Comparison of ENCODE assay signal across 30 mouse cellular contexts in the genomic region with DNA sequence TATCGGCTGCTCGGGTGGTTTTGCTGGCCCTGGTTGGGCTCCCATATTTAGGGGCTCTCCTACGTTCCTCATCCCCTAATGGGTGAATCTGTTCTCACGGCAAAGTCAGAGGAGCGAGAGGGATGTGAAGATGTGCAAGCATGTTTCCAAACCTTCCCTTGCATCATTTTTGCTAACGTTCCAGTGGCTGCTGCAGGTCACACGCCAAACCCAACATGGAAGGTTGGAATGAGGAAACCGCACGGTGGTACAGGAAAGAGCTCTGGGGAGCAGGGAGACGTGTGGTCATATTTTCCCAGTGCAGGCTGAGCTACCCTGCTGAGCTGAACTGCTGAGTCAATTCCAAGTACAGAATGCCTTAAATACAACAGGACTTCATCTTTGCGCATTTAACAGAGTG. TPM values are rescaled to one million over a fixed set of nuclear protein-coding genes. Genes with fewer than 3 reads are reported as not detected.
DNase-seq lines count a peak whose midpoint lies in the region; ATAC-seq and TF ChIP-seq lines count a peak whose summit lies in the region.
"Had no signal": no experiment of that assay in that cellular context is flagged by ENCODE, and none has a peak within 500 bp of the region (broad histone marks: within the 10 kb centered on the region; RNA-seq: fewer than 3 reads in every experiment).

No protein-coding gene starts in this region.

- H3K9ac ChIP-seq in heart, adult 2 months (ENCODE audit: low read depth, low read length) = no peak overlapping the region
- H3K9ac ChIP-seq: embryonic facial prominence, embryonic 13.5 days; forebrain, embryonic 12.5 days; forebrain, embryonic 15.5 days; heart, embryonic 13.5 days; hindbrain, embryonic 13.5 days had no signal

- peaks cover 6% of the 10 kb centered on the region for H3K4me1 ChIP-seq in megakaryocyte, embryonic 14.5 days
- H3K4me1 ChIP-seq in heart, adult 2 months (ENCODE audit: control insufficient read depth, insufficient read depth, low read length) = no peaks in the 10 kb centered on the region
- H3K4me1 ChIP-seq: forebrain, embryonic 15.5 days; heart, embryonic 10.5 days; heart, embryonic 13.5 days had no signal

- ATAC-seq in granulocyte monocyte progenitor cell, adult 5-6 weeks (replicated peaks; ENCODE audit: poor library complexity, severe bottlenecking) = peak; percentile 92
- ATAC-seq: activated CD4-positive, CD25-positive, alpha-beta regulatory T cell, adult 4 months; forebrain, embryonic 15.5 days; hindbrain, embryonic 16.5 days; inflammation-experienced regulatory T-cells, adult 6 months; intestine, embryonic 16.5 days had no signal

- no peak for TF ChIP-seq POLR2A in heart, adult 2 months (IDR thresholded peaks at IDR 0.05; ENCODE audit: insufficient read depth, low read depth, low read length)

- peaks cover 12% of the 10 kb centered on the region for H3K27me3 ChIP-seq in megakaryocyte, embryonic 14.5 days (replicated peaks)
- no peaks in the 10 kb centered on the region for H3K27me3 ChIP-seq in heart, adult 2 months (ENCODE audit: control insufficient read depth, insufficient read depth, low read length)
- H3K27me3 ChIP-seq: embryonic facial prominence, embryonic 13.5 days; forebrain, embryonic 12.5 days; forebrain, embryonic 15.5 days; heart, embryonic 13.5 days; hindbrain, embryonic 13.5 days had no signal

- no peaks in the 10 kb centered on the region for H3K36me3 ChIP-seq in megakaryocyte, embryonic 14.5 days (replicated peaks; ENCODE audit: low read length)
- no peaks in the 10 kb centered on the region for H3K36me3 ChIP-seq in heart, adult 2 months (ENCODE audit: control insufficient read depth, insufficient read depth, low read length)
- H3K36me3 ChIP-seq: embryonic facial prominence, embryonic 10.5 days; embryonic facial prominence, embryonic 13.5 days; forebrain, embryonic 12.5 days; forebrain, embryonic 15.5 days; heart, embryonic 10.5 days; heart, embryonic 13.5 days; hindbrain, embryonic 10.5 days; hindbrain, embryonic 13.5 days had no signal

- WGBS in heart, adult 2 months = 72% methylated on average over 11 of the region's 11 CpGs

- H3K4me3 ChIP-seq in megakaryocyte, embryonic 14.5 days (replicated peaks) = peak overlapping the region; percentile 33
- H3K4me3 ChIP-seq in heart, adult 2 months = no peak overlapping the region
- H3K4me3 ChIP-seq: embryonic facial prominence, embryonic 10.5 days; embryonic facial prominence, embryonic 13.5 days; erythroblast, embryonic 14.5 days; forebrain, embryonic 12.5 days; forebrain, embryonic 15.5 days; heart, embryonic 10.5 days; heart, embryonic 13.5 days; hindbrain, embryonic 10.5 days; hindbrain, embryonic 13.5 days had no signal

- no peaks in the 10 kb centered on the region for H3K9me3 ChIP-seq in megakaryocyte, embryonic 14.5 days
- H3K9me3 ChIP-seq: embryonic facial prominence, embryonic 10.5 days; embryonic facial prominence, embryonic 13.5 days; forebrain, embryonic 12.5 days; forebrain, embryonic 15.5 days; heart, embryonic 10.5 days; heart, embryonic 13.5 days; hindbrain, embryonic 10.5 days; hindbrain, embryonic 13.5 days had no signal

- TF ChIP-seq EP300 in heart, adult 2 months (IDR thresholded peaks at IDR 0.05; ENCODE audit: insufficient read depth, low read depth, low read length) = no peak

- no peaks in the 10 kb centered on the region for H3K79me2 ChIP-seq in heart, adult 2 months (replicated peaks; ENCODE audit: control insufficient read depth, insufficient read depth, low read length)

- peak; percentile 83 for DNase-seq in heart, adult 11 months
- no peak for DNase-seq in heart, postnatal 36 days
- no peak for DNase-seq in frontal cortex, postnatal 25 days (ENCODE audit: low spot score in 2 of 2)
- DNase-seq in heart, adult 2 months = no peak
- DNase-seq: adrenal gland, adult 8-10 months; adrenal gland, postnatal 25 days; cerebellum, adult 18-20 months; cerebellum, adult 9-10 months; cerebellum, postnatal 25 days; embryo, embryonic 11 days; gastrocnemius, postnatal 10 days; gastrocnemius, postnatal 36 days; heart, adult 18-20 months; heart, postnatal 14 days had no signal

- intact Hi-C loops in heart, postnatal 36 days (cut with DNase I) = no loop called here
- intact Hi-C loops in heart, adult 2 months (cut with DNase I) = no loop called here

- TF ChIP-seq CTCF in heart, adult 2 months (IDR thresholded peaks at IDR 0.05) = no peak

- H3K27ac ChIP-seq in heart, adult 2 months = no peak overlapping the region
- H3K27ac ChIP-seq: embryonic facial prominence, embryonic 10.5 days; embryonic facial prominence, embryonic 13.5 days; forebrain, embryonic 12.5 days; forebrain, embryonic 15.5 days; heart, embryonic 10.5 days; heart, embryonic 13.5 days; hindbrain, embryonic 10.5 days; hindbrain, embryonic 13.5 days had no signal

RNA-seq across cellular contexts. Expression of a gene that starts 8.9 kb away (rescaled TPM):
- under 1 TPM in 1 of 2 experiments, not detected in 1; 0.08 TPM for total RNA-seq in heart, postnatal 36 days (2021)
- not detected in 2 replicates for total RNA-seq in granulocyte monocyte progenitor cell, adult 5-6 weeks (2014; fragmentation: Nextera tagmentation)
- total RNA-seq in granulocyte monocyte progenitor cell, adult 5-6 weeks (2017) = not detected in 2 replicates
- not detected in 2 replicates for polyA plus RNA-seq in megakaryocyte, embryonic 14.5 days (2012; ENCODE audit: insufficient read depth, low replicate concordance)
- total RNA-seq in heart, adult 2 months (2021) = under 1 TPM in 1 of 2 experiments, not detected in 1; 0.08 TPM
- not detected in 2 replicates for polyA plus RNA-seq in heart, adult 2 months (2012; rRNA removed)
- total RNA-seq: adrenal gland, postnatal 25 days; gastrocnemius, adult 18-20 months; gastrocnemius, postnatal 36 days had no signal
- polyA plus RNA-seq: embryonic facial prominence, embryonic 13.5 days; hindbrain, embryonic 10.5 days had no signal
